In the genomic region with DNA sequence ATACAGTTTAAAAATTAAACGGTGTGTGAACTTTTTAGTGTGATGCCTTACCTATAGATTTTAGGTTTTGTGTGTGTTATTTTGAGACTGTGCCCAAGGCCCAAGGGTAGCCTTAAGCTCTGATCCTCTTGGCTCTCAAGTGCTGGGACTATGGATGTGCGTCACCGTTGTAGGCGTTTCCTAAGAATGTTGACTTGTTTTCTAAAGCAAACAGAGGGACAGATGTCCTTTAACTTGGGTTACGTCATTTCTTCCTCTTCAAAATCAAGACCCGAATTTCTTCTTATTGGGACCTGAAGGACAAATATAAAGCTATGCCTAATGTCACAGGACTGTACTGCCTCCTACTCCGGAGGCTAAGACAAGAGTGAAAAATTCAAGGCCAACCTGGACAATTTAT, we compare ENCODE assay signal across 8 mouse cellular contexts. TPM values are rescaled to one million over a fixed set of nuclear protein-coding genes. Genes with fewer than 3 reads are reported as not detected.
DNase-seq lines count a peak whose midpoint lies in the region; ATAC-seq and TF ChIP-seq lines count a peak whose summit lies in the region.

A gene (plus strand): TSS at position 229 of the 400 bp plus-strand sequence.

- H3K9ac ChIP-seq in midbrain, embryonic 14.5 days (replicated peaks; ENCODE audit: low read length): peak within 1 kb of the TSS; percentile 81

- ATAC-seq in midbrain, embryonic 14.5 days (ENCODE audit: low FRiP score, low TSS enrichment): no peak
- ATAC-seq in frontal cortex, adult (ENCODE audit: low TSS enrichment): no peak

- peak within 1 kb of the TSS; percentile 76 for H3K27ac ChIP-seq in brown adipose tissue, adult 24 weeks (replicated peaks; ENCODE audit: low read depth, low read length)
- peak within 1 kb of the TSS; percentile 90 for H3K27ac ChIP-seq in midbrain, embryonic 14.5 days (replicated peaks; ENCODE audit: low read depth, low read length)

- TF ChIP-seq CTCF in lung, adult 2 months (IDR thresholded peaks at IDR 0.05; ENCODE audit: insufficient read depth, low read length): no peak

- H3K9me3 ChIP-seq in midbrain, embryonic 14.5 days (ENCODE audit: control insufficient read depth, low read length): no peaks in the 10 kb centered on the region

- H3K4me3 ChIP-seq in lung, adult 2 months (replicated peaks; ENCODE audit: extremely low read depth, low read depth, low read length): peak within 1 kb of the TSS; percentile 90
- peak within 1 kb of the TSS; percentile 74 for H3K4me3 ChIP-seq in brown adipose tissue, adult 24 weeks (ENCODE audit: insufficient read depth, low read depth, low read length)
- peak within 1 kb of the TSS; percentile 70 for H3K4me3 ChIP-seq in midbrain, embryonic 14.5 days (replicated peaks; ENCODE audit: low read depth, low read length)

- H3K4me2 ChIP-seq in midbrain, embryonic 14.5 days (ENCODE audit: low read length): peak within 1 kb of the TSS; percentile 80

- H3K27me3 ChIP-seq in midbrain, embryonic 14.5 days (ENCODE audit: control insufficient read depth, insufficient read depth, low read length): peaks cover 3% of the 10 kb centered on the region; the same call in 1 of the 2 replicates

- TF ChIP-seq POLR2A in lung, adult 2 months (IDR thresholded peaks at IDR 0.05; ENCODE audit: borderline replicate concordance, extremely low read depth, low read depth, low read length): no peak

- 88% methylated on average over 7 of the region's 7 CpGs for WGBS in lung, adult 2 months
- WGBS in midbrain, embryonic 14.5 days: 97% methylated on average over 7 of the region's 7 CpGs

- no peak for DNase-seq in lung, adult 2 months
- DNase-seq in lung, adult 18-20 months: no peak
- no peak for DNase-seq in heart, adult 8-10 months (ENCODE audit: low spot score)
- no peak for DNase-seq in layer of hippocampus, postnatal 14 days (ENCODE audit: low spot score in 2 of 2)
- no peak for DNase-seq in midbrain, embryonic 14.5 days
- no peak for DNase-seq in right cerebral cortex, adult 2 months (ENCODE audit: low spot score in 2 of 2)

- peaks cover 15% of the 10 kb centered on the region for H3K36me3 ChIP-seq in midbrain, embryonic 14.5 days (ENCODE audit: control insufficient read depth, insufficient read depth, low read length)

- peaks cover 3% of the 10 kb centered on the region; the same call in 1 of the 2 replicates for H3K4me1 ChIP-seq in lung, adult 2 months (ENCODE audit: control insufficient read depth, insufficient read depth, low read length)
- no peaks in the 10 kb centered on the region for H3K4me1 ChIP-seq in brown adipose tissue, adult 24 weeks (ENCODE audit: control insufficient read depth, insufficient read depth, insufficient read length, low read length)
- H3K4me1 ChIP-seq in midbrain, embryonic 14.5 days (ENCODE audit: control insufficient read depth, insufficient read depth, low read length): peaks cover 18% of the 10 kb centered on the region

RNA-seq across cellular contexts. Expression of the gene that starts here (rescaled TPM):
- polyA plus RNA-seq in lung, adult 2 months (2012; rRNA removed): 20.0 and 28.7 TPM in 2 replicates
- polyA plus RNA-seq in brown adipose tissue, adult 24 weeks (2012; ENCODE audit: insufficient read depth, insufficient read length, missing spikeins): 27.1 and 45.8 TPM in 2 replicates
- total RNA-seq in heart, adult 8-10 months (2022): 10 to 100 TPM; 32.2 to 33.5 (median 33.0) TPM
- 100 to 1,000 TPM in 1 of 2 experiments, 10 to 100 TPM in 1; 96.8 to 107 TPM for total RNA-seq in layer of hippocampus, postnatal 14 days (2021)
- polyA plus RNA-seq in midbrain, embryonic 14.5 days (2014; fragmentation: Nextera tagmentation; extraction: Ambion mirVana): 73.1 and 75.9 TPM in 2 replicates
